Mouse (Mus musculus) frontal cortex, postnatal 14 days (tissue): ENCODE measurements around the gene Krt24.
A peak's percentile ranks its signal among the peaks of the same experiment; 100 is the strongest.
"Not testable (repeated sequence)": the region's sequence is repeated elsewhere in the genome, so short reads cannot be mapped to it uniquely, and the experiment has no call there.

Source experiments
- DNase-seq, 2 experiments: peaks; one replicate each; pipeline ENCODE4 v3.0.0; 2022; ENCODE audit warnings: low spot score in 2 of 2

Gene Krt24

DNA sequence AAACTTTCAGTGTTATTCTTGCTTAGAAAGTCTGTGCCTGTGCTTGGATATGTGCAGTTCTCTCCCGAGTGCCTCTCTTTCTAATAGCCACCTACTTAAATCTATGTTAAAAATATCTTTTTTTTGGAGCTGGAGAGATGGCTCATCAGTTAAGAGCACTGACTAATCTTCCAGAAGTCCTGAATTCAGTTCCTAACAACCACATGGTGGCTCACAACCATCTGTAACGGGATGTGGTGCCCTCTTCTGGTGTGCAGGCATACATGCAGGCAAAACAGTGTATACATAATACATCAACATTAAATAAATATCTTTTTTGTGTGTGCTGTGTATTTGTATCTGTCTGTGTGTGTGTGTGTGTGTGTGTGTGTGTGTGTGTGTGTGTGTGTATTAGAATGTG is 31.2 kb downstream of the Krt24 start:
- DNase-seq: no peak

GRCm38 (mm10) chr11:99252671-99253070 is 32.4 kb downstream of the Krt24 start:
- no peak for DNase-seq

DNA sequence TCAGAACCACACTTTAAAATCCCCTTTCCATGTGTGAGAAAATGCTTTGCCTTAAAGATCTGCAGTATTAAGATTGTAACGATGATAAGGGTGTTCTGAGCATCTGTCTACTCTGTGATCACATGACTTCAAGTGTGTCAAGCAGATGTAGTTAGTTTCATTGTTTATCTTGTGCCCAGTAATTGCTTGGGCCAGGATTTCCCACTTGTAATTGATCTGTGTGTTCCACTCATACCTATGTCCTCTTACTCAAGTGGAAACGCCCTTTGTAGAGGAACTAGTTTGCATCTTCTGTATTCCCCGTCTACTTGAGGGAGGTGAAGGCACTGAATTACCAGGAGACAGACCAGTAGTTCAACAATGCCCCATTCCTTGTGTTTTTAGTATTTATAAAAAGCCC is 34.4 kb downstream of the Krt24 start:
- DNase-seq: no peak

DNA sequence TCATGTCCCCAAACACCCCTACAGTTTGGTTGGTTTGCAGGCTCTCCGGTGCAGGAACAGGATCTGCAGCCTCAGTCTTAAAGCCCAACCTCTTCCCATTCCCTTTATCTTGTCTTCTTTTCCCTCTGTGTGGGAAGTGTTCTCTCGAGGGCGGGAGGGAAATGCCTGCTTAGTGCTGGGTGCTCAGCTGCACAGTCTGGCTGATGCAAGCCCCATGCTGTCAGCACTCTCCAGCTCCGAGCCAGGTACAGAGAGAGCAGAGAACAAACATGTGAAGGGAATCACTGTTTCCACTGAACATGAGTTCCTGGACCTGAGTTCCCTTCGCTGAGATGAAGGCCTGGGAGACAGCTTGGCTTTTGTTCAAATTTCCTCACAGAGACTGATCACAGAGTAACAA is 34.8 kb downstream of the Krt24 start:
- peak in 1 of 2 experiments; percentile 20 for DNase-seq

GRCm38 (mm10) chr11:99249115-99249514 is 35.9 kb downstream of the Krt24 start:
- DNase-seq: no peak

- no peak for DNase-seq
These were observed 37.1 kb downstream of the Krt24 start for GRCm38 (mm10) chr11:99247916-99248315.

GRCm38 (mm10) chr11:99244519-99244918 is 40.5 kb downstream of the Krt24 start:
- not testable (repeated sequence) for DNase-seq

- DNase-seq: peak in 1 of 2 experiments; percentile 33
These were observed 41.2 kb downstream of the Krt24 start, which contains the start of gene Krt222 for GRCm38 (mm10) chr11:99243820-99244374. TSS of gene Krt222 (minus strand) at chr11:99244085.

- DNase-seq: no peak
These were observed 41.8 kb downstream of the Krt24 start for GRCm38 (mm10) chr11:99243200-99243819.

GRCm38 (mm10) chr11:99242056-99242455 is 43.0 kb downstream of the Krt24 start:
- DNase-seq: no peak

GRCm38 (mm10) chr11:99238468-99238867 is 46.6 kb downstream of the Krt24 start:
- no peak for DNase-seq

DNA sequence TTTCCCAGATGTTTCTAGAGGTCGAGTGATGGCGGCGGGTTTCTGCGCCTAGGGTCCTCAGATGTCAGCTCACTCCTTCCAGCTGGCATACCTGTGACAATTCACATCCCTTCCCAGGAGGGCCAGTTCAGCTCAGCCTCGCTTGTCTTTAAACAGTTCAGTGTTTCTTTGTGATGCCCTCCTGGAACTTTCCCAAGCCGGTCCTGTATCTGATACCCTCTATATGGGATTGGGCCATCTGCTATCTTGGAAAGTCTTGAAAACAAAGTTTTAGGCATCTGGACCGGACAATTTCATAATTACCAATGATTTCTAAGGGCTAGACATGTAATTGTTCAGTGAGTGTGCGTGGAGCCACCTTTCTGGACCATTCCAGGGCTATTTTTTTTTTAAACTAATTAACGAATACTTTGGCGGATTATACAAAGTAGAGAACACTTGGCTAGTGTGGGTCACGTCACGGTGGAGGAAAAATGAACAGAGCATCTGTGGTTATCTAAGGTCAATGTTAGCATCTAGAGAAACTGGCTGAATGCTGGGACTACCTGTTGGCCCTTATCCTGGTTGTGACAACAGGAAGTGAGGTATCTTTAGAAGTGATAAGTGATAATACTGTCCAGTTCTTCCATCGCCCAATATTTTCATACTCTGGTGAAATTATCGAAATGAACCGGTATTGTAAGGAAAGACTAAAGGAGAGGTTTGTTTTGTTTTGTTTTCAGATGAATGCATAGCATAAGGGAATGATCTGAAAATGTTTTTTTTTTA is 53.8 kb downstream of the Krt24 start:
- no peak for DNase-seq

GRCm38 (mm10) chr11:99230261-99231048 is 54.6 kb downstream of the Krt24 start, which contains the start of gene Smarce1:
TSS of gene Smarce1 (minus strand) at chr11:99231017.
- DNase-seq: peak; percentile 58 to 65
